Mouse (Mus musculus) erythroblast, embryonic 14.5 days (primary cell): ENCODE data around the gene Mrps34.

Experiments used
- GATA1 ChIP-seq: IDR thresholded peaks from 2 replicates; pipeline ENCODE4 v1.6.1; 2012; ENCODE audit warnings: low read length, inconsistent platforms, mixed read lengths
- TAL1 ChIP-seq: IDR thresholded peaks from 3 replicates; pipeline ENCODE4 v1.6.1; 2012; ENCODE audit warnings: low read length, inconsistent platforms, mixed read lengths

GRCm38 (mm10) chr17:24934926-24935325 lies 40.0 kb downstream of the Mrps34 start:
- TF ChIP-seq GATA1 (no peak), TAL1 (no peak)
